ENCODE assay signal across 8 mouse cellular contexts in genomic region chr1:191717601-191718498, GRCm38 (mm10). TPM values are rescaled to one million over a fixed set of nuclear protein-coding genes. Genes with fewer than 3 reads are reported as not detected.
DNase-seq lines count a peak whose midpoint lies in the region; ATAC-seq lines count a peak whose summit lies in the region.

TSS of gene Lpgat1 (plus strand) at chr1:191717834.

- no peaks in the 10 kb centered on the region for H3K36me3 ChIP-seq in forebrain, embryonic 16.5 days (ENCODE audit: control insufficient read depth, insufficient read depth)
- no peaks in the 10 kb centered on the region for H3K36me3 ChIP-seq in neural tube, embryonic 14.5 days (ENCODE audit: control insufficient read depth, insufficient read depth, low read length)

- WGBS in forebrain, embryonic 16.5 days: under 1% methylated on average over 86 of the region's 113 CpGs
- 1% methylated on average over 86 of the region's 113 CpGs for WGBS in large intestine, adult 2 months
- WGBS in neural tube, embryonic 14.5 days: under 1% methylated on average over 65 of the region's 113 CpGs

- peaks cover 33% of the 10 kb centered on the region for H3K4me1 ChIP-seq in forebrain, embryonic 16.5 days (replicated peaks; ENCODE audit: control insufficient read depth, insufficient read depth, low read length)
- H3K4me1 ChIP-seq in neural tube, embryonic 14.5 days (ENCODE audit: control insufficient read depth, insufficient read depth, low read length): peaks cover 13% of the 10 kb centered on the region; the same call in 1 of the 2 replicates

- peak; percentile 85 to 88 for DNase-seq in heart, postnatal 14 days
- DNase-seq in large intestine, adult 2 months (ENCODE audit: low read depth, low spot score): no peak
- DNase-seq in lung, adult 18-20 months: peak; percentile 89 to 91
- DNase-seq in testis, postnatal 10 days (ENCODE audit: low spot score): peak; percentile 82

- H3K9me3 ChIP-seq in forebrain, embryonic 16.5 days (ENCODE audit: control insufficient read depth, low read length): no peaks in the 10 kb centered on the region
- no peaks in the 10 kb centered on the region for H3K9me3 ChIP-seq in neural tube, embryonic 14.5 days (ENCODE audit: control insufficient read depth, low read length)

- no peaks in the 10 kb centered on the region for H3K27me3 ChIP-seq in forebrain, embryonic 16.5 days (replicated peaks; ENCODE audit: control insufficient read depth, insufficient read depth, low read length)
- H3K27me3 ChIP-seq in neural tube, embryonic 14.5 days (ENCODE audit: control insufficient read depth, insufficient read depth, low read length): no peaks in the 10 kb centered on the region

- peak; percentile 72 for ATAC-seq in CD4-positive, CD25-positive, alpha-beta regulatory T cell, adult 4 months
- ATAC-seq in cerebellum, adult (ENCODE audit: insufficient number of reproducible peaks, low FRiP score, low TSS enrichment): peak; percentile 74
- ATAC-seq in forebrain, embryonic 16.5 days: peak; percentile 82
- peak; percentile 79 for ATAC-seq in neural tube, embryonic 14.5 days (ENCODE audit: low read depth)

- intact Hi-C loops in heart, postnatal 14 days (cut with DNase I): loop anchor here (5.0 kb wide), 3 partner anchors 76 to 141 kb away; partner anchors contain the start of genes Dtl and Ints7

- peak within 1 kb of the TSS; percentile 98 for H3K4me3 ChIP-seq in forebrain, embryonic 16.5 days (replicated peaks; ENCODE audit: low read length)
- peak within 1 kb of the TSS; percentile 98 for H3K4me3 ChIP-seq in neural tube, embryonic 14.5 days (ENCODE audit: low read depth, low read length)

- peak within 1 kb of the TSS; percentile 53 for H3K4me2 ChIP-seq in forebrain, embryonic 16.5 days (ENCODE audit: low read length)
- peak within 1 kb of the TSS; percentile 76 for H3K4me2 ChIP-seq in neural tube, embryonic 14.5 days (ENCODE audit: low read depth, low read length)

- H3K9ac ChIP-seq in forebrain, embryonic 16.5 days (replicated peaks; ENCODE audit: low read depth, low read length): peak within 1 kb of the TSS; percentile 97
- H3K9ac ChIP-seq in neural tube, embryonic 14.5 days (replicated peaks; ENCODE audit: low read depth, low read length): peak within 1 kb of the TSS; percentile 98

- peak within 1 kb of the TSS; percentile 93 for H3K27ac ChIP-seq in forebrain, embryonic 16.5 days (ENCODE audit: low read length)
- H3K27ac ChIP-seq in neural tube, embryonic 14.5 days (ENCODE audit: low read depth, low read length): peak within 1 kb of the TSS; percentile 92

RNA-seq across cellular contexts. Expression of gene Lpgat1, which starts in this region (rescaled TPM):
- polyA plus RNA-seq in CD4-positive, CD25-positive, alpha-beta regulatory T cell, adult 4 months (2017; shearing (Covaris generic)): 1 to 10 TPM; 5.3 to 6.2 TPM
- 30.3 and 31.9 TPM in 2 replicates for polyA plus RNA-seq in forebrain, embryonic 16.5 days (2015; fragmentation: Nextera tagmentation; extraction: Ambion mirVana)
- 10 to 100 TPM; 84.8 to 91.7 TPM for total RNA-seq in heart, postnatal 14 days (2021)
- 10.3 and 26.6 TPM in 2 replicates for polyA plus RNA-seq in large intestine, adult 2 months (2012; rRNA removed)
- 44.3 and 50.4 TPM in 2 replicates for polyA plus RNA-seq in neural tube, embryonic 14.5 days (2014; fragmentation: Nextera tagmentation; extraction: Ambion mirVana)
